Mouse (Mus musculus): ENCODE measurements at regions not wholly inside any gene's neighbourhood (a gene's known extent, or its start where the extent isn't known, plus 50 kb on each side); places are given as distances from the start of the nearest gene placed in this dataset.

DNA sequence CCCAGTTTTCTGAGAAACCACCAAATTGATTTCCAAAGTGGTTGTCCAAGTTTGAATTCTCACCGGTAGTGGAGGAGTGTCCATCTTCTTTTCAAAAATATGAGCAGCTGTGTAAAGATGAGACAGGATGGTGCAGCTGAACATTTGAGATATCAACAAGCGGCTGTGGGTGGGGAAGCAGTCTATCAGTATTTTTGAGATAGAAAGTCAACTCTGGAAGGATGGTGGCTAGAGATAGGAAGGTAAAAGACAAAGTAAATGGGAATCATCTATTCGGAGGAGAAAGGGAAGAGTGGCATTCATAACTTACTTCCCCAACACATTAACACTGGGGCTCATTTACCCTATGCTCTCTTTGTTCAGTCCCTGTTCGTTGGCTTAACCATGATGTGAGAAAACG lies 146.9 kb upstream of the Gmnc start:
- DNase-seq (ENCODE audit: low spot score): no peak

DNA sequence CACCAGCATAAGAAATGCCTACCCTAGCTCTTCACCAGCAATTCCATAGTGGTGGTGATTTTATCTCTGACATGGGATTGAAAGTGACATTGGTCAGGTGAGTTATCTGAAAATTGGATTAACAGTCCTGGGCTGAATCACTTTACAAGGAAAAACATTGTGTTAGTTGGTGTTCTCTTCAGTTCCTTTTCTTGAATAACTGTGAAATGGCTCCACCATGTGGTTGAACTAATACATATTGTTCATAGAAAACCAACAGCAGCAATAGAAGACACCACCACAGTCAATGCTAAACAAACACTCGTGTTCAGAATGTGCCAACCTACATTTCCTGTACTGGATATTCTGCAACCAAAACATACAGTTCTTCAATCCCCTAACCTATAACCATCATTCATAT lies 147.5 kb upstream of the Gmnc start:
- DNase-seq (ENCODE audit: low spot score): peak; percentile 33

DNA sequence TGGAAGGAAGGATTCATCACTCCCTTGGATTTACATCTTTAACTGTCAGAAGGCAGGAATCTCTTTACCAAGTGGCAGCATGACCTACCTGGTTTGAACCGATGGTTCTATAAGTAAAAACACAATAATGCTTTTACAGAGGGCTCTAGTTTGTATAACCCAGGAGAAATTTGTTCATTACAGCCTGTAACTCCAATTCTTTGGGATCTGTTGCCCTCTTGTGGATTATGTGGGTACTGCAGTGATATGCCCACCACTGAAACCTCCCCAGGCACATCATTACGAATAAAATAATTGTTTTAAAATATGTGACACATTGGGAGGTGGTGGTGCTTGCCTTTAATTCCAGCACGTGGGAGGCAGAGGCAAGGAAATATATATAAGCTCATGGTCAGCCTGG lies 148.6 kb upstream of the Gmnc start:
- DNase-seq (ENCODE audit: low spot score): peak; percentile 30

DNA sequence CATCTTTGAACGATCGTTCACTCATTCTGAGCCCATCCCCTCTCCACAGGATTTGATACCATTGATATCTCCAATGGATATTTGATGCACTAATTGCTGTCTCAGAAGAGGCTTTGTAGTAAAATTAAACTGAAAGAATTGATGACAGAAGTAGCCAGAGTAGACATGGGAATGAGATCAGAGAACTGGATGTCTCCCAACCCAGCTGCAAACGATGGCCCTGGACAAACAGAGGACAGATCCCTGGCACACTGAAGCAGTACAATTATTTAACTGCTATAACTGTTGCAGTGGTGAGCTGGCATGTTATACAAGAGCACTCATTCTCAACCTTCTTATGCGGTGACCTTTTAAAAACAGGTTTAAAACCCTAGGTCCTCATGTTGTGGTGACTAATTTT lies 151.5 kb upstream of the Ostn start:
- peak; percentile 53 for DNase-seq (ENCODE audit: low spot score)

DNA sequence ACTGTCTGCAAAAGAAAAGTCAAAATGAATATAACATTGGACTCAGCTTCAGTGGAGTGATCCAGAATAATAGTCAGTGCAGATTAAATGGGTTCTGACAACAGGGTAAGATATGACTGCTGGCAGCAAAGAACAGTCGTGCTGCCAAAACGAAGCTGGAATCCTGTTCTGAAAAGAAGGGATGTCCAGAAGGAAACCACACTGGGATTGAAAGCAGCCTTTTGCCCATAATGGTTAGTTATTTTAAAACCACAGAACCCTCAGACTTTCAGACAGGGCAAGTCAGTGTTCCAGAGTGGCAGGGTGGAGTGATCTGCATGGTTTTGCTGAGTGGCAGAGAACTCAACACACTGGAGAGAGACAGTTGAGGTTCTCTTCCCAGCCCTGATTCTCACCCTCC lies 111.6 kb upstream of the Ostn start:
- no peak for DNase-seq (ENCODE audit: low spot score)

All from left cerebral cortex, adult 11 months (tissue).